Mouse (Mus musculus) embryonic facial prominence, embryonic 11.5 days (tissue): ENCODE data around the gene Grin2a. TPM values are rescaled to one million over a fixed set of nuclear protein-coding genes. Genes with fewer than 3 reads are reported as not detected.

Experiments
- ATAC-seq: fragments of 200-750 bp; cut with Nextera tagmentation; replicated peaks from 2 replicates; pipeline ENCODE4 v1.8.0; 2017; ENCODE audit warnings: low read depth; ENCODE audit not compliant: insufficient number of reproducible peaks, low FRiP score, low TSS enrichment
- DNase-seq: peaks from one replicate; pipeline ENCODE4 v3.0.0-alpha.2; 2015; ENCODE audit warnings: low spot score
- H3K27ac ChIP-seq: fragments of 300-500 bp; sonication (generic); replicated peaks from 2 replicates; pipeline ENCODE4 v1.5.1; 2014; ENCODE audit warnings: mild to moderate bottlenecking, low read depth, low read length, control low read depth
- H3K27me3 ChIP-seq: fragments of 300-500 bp; sonication (generic); 2 replicates; pipeline ENCODE4 v1.6.1; 2014; ENCODE audit warnings: mild to moderate bottlenecking, low read length, moderate library complexity, mixed read lengths; ENCODE audit not compliant: control insufficient read depth, insufficient read depth
- H3K36me3 ChIP-seq: fragments of 300-500 bp; sonication (generic); replicated peaks from 2 replicates; pipeline ENCODE4 v1.6.1; 2014; ENCODE audit warnings: low read depth, mild to moderate bottlenecking, low read length, moderate library complexity, mixed read lengths; ENCODE audit not compliant: control insufficient read depth, insufficient read depth
- H3K4me1 ChIP-seq: fragments of 300-500 bp; sonication (generic); 2 replicates; pipeline ENCODE4 v1.6.1; 2014; ENCODE audit warnings: low read length, mixed read lengths; ENCODE audit not compliant: control insufficient read depth, insufficient read depth
- H3K4me2 ChIP-seq: fragments of 300-500 bp; sonication (generic); 2 replicates; pipeline ENCODE4 v1.6.1; 2014; ENCODE audit warnings: low read depth, mild to moderate bottlenecking, control low read depth, low read length, moderate library complexity
- H3K4me3 ChIP-seq: fragments of 300-500 bp; sonication (generic); 2 replicates; pipeline ENCODE4 v1.5.1; 2014; ENCODE audit warnings: low read depth, low read length, control low read depth
- H3K9ac ChIP-seq: fragments of 300-500 bp; sonication (generic); replicated peaks from 2 replicates; pipeline ENCODE4 v1.6.1; 2014; ENCODE audit warnings: mild to moderate bottlenecking, control low read depth, low read length
- H3K9me3 ChIP-seq: fragments of 300-500 bp; sonication (generic); replicated peaks from 2 replicates; pipeline ENCODE4 v1.6.1; 2016; ENCODE audit warnings: mild to moderate bottlenecking, low read length, inconsistent platforms, mixed read lengths; ENCODE audit not compliant: control insufficient read depth
- WGBS: fragments of 180-500 bp; shearing (Covaris S2); extraction: QIAGEN DNeasy Blood & Tissue Kit; methylation state at CpG from one replicate; pipeline ENCODE4 v1.1.7; 2014; 5-methylcytosine and 5-hydroxymethylcytosine counted together
- polyA plus RNA-seq: library from polyadenylated mRNA; unstranded; fragments of >200 nt; fragmentation: Nextera tagmentation; extraction: Ambion mirVana; gene quantifications from 2 replicates; pipeline ENCODE4 v1.2.1, GENCODE M21; 2014

Gene Grin2a
- polyA plus RNA-seq, 1 experiment from 2014 or later = 0.22 TPM

GRCm38 (mm10) chr16:9571793-9572192, 423.6 kb downstream of the Grin2a start:
- no peak for ATAC-seq
- H3K4me3 ChIP-seq = no peak overlapping the region
- 61% methylated on average over 1 of the region's 1 CpGs for WGBS
- no peak overlapping the region for H3K27ac ChIP-seq
- H3K9me3 ChIP-seq = no peaks in the 10 kb centered on the region
- H3K36me3 ChIP-seq = no peaks in the 10 kb centered on the region
- no peaks in the 10 kb centered on the region for H3K4me1 ChIP-seq
- no peak overlapping the region for H3K4me2 ChIP-seq
- H3K27me3 ChIP-seq = no peaks in the 10 kb centered on the region
- no peak overlapping the region for H3K9ac ChIP-seq
- no peak for DNase-seq

DNA sequence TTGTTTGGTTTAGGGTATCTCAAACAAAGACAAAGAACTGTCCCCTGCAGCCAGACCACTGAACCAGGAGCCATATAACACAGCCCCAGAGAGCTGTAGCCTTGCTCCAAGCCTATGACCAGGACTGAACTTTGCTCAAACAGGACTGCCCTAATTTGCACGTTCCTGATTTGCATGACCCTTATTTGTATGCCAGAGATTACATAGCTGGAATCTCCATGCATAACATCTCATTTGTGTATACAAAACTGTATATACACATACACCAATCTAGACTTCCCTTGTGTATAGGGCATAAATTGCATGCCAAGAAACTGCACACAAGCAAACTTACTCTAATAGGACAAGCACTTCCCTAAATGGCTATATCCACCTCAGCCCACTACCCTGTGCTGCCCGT, 428.1 kb downstream of the Grin2a start:
- H3K36me3 ChIP-seq = no peaks in the 10 kb centered on the region
- 79% methylated on average over 2 of the region's 2 CpGs for WGBS
- ATAC-seq (no peak), DNase-seq (no peak)
- H3K27me3 ChIP-seq = no peaks in the 10 kb centered on the region
- H3K4me1 ChIP-seq = no peaks in the 10 kb centered on the region
- no peak overlapping the region for H3K4me2 ChIP-seq
- H3K27ac ChIP-seq = no peak overlapping the region
- no peaks in the 10 kb centered on the region for H3K9me3 ChIP-seq
- no peak overlapping the region for H3K9ac ChIP-seq
- no peak overlapping the region for H3K4me3 ChIP-seq

DNA sequence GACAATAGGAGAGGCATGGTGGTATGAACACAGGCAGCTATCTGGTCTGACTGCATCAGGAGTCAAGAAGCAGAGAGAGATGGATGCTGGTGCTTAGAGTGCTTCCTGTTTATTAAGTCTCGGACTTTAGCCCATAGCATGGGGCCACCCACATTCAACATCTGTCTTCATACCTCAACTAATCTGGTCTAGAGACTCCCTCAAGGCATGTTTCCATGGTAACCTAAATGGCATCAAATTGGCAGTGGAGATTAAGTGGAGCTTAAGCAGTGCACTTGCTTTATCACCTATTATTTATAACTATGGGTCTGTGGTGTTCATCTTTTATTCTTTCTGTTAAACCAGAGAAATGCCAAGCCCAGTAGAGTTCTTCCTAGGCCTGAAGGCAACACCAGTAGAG, 433.5 kb downstream of the Grin2a start:
- no peak overlapping the region for H3K4me2 ChIP-seq
- no peak overlapping the region for H3K4me3 ChIP-seq
- WGBS = 29% methylated on average over 1 of the region's 1 CpGs
- H3K4me1 ChIP-seq = no peaks in the 10 kb centered on the region
- no peak overlapping the region for H3K9ac ChIP-seq
- no peaks in the 10 kb centered on the region for H3K36me3 ChIP-seq
- no peaks in the 10 kb centered on the region for H3K27me3 ChIP-seq
- DNase-seq (no peak), ATAC-seq (no peak)
- no peaks in the 10 kb centered on the region for H3K9me3 ChIP-seq
- no peak overlapping the region for H3K27ac ChIP-seq

DNA sequence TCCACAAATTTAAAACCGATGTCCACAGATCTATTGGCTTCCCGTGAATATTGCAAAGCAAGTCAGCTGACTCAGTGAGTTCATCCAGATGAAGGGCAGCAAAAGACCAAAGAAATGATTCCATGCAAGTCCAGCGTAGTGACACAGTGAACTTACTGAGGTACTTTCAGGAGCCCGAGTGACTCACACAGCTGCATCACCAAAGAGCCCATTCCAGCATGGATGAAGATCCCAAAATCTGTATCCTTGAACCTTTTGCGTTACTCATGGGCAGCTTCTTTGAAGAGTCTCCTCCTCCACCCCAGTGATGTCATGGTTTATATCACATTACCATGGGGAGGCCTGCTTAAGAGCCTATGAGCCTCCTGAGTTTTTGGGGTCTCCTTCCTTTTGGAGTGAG, 460.2 kb downstream of the Grin2a start:
- no peaks in the 10 kb centered on the region for H3K36me3 ChIP-seq
- H3K9ac ChIP-seq = no peak overlapping the region
- H3K27me3 ChIP-seq = no peaks in the 10 kb centered on the region
- no peak overlapping the region for H3K4me2 ChIP-seq
- DNase-seq (no peak), ATAC-seq (no peak)
- H3K4me1 ChIP-seq = no peaks in the 10 kb centered on the region
- H3K9me3 ChIP-seq = no peaks in the 10 kb centered on the region
- WGBS = 86% methylated on average over 5 of the region's 5 CpGs
- H3K27ac ChIP-seq = no peak overlapping the region
- no peak overlapping the region for H3K4me3 ChIP-seq

DNA sequence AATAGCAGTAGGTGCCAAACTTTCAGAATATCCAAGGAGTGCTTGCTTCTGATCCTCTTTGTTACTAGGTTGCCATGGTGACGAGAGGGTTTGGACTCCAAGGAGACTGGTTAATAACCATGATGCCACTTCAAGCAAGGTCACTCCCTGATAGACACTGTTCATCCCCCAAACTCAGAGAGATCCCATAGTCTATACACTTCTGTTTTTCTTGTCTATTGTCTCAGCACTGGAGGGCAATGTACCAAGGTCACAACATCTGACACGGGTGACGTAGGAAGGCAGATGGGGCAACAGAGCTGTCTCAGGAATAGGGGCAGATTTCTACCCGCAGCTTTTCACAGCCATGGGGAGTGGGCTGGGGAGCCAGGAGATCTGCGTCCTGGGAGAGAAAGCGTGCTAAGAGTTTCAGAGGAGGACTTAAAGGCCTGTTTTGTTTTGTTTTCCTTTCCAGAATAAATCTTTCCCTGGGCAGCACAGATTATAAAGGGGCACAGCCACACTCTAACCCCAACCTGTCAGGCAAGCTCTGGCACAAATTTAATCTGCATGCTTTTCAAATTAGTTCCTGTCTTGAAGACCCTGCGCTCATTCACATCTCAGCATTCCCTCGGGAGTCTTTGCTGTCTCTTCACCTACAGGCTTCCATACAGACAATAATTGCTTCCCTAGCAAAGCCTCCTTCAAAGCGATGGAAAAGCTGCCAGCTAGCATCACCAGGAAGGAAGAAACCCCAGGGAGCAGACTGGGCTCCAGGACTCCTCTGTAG, 461.6 kb downstream of the Grin2a start:
- no peak overlapping the region for H3K4me3 ChIP-seq
- no peaks in the 10 kb centered on the region for H3K27me3 ChIP-seq
- H3K27ac ChIP-seq = no peak overlapping the region

DNA sequence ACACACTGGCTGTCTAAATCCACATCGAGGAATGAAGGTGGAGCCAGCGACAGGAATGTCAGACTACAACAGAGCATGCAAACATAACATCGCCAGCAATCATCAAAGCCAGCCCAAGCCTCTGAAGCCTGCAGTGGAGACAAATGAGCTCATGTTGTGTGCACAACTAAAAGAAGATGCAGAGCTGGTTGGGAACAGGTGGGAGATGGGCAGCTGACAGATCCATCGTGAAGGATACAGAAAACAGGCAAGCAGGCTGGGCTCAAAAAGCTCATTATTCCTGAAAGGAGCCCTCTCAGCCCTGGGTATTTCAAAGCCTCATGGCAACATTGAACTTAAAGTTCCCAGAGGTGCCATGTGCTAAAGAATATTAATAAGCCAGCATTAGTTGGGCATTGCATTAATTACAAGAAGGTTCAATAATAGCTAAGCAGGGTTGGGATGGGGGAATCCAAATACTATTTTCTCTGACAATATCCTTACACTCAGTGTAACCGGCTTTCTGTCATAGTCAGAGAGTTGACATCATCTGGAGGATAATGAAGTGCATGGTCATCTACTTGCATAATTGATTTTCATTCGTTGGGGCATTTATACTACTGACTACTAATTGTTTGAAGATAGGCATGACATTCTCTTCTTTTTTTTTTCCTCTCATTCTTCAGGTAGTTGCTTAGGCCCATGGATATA, 462.4 kb downstream of the Grin2a start:
- no peaks in the 10 kb centered on the region for H3K9me3 ChIP-seq
- H3K4me2 ChIP-seq = no peak overlapping the region
- 82% methylated on average over 6 of the region's 6 CpGs for WGBS
- H3K27me3 ChIP-seq = no peaks in the 10 kb centered on the region
- no peak for DNase-seq
- no peaks in the 10 kb centered on the region for H3K36me3 ChIP-seq
- H3K4me1 ChIP-seq = no peaks in the 10 kb centered on the region
- no peak overlapping the region for H3K9ac ChIP-seq
- no peak for ATAC-seq
- H3K4me3 ChIP-seq = no peak overlapping the region
- H3K27ac ChIP-seq = no peak overlapping the region

More for the DNA sequence above, 461.6 kb downstream of the Grin2a start:
- H3K4me1 ChIP-seq = no peaks in the 10 kb centered on the region
- WGBS = 35% methylated on average over 9 of the region's 9 CpGs
- no peak overlapping the region for H3K4me2 ChIP-seq
- DNase-seq = peak; percentile 17
- H3K36me3 ChIP-seq = no peaks in the 10 kb centered on the region
- no peaks in the 10 kb centered on the region for H3K9me3 ChIP-seq
- 0 out of 2 replicates have a peak, but pooled peaks have one; percentile 34 for ATAC-seq
- no peak overlapping the region for H3K9ac ChIP-seq

- Histone ChIP-seq H3K4me3 (no peak overlapping the region), H3K27ac (no peak overlapping the region), H3K4me1 (no peaks in the 10 kb centered on the region), H3K36me3 (no peaks in the 10 kb centered on the region), H3K9ac (no peak overlapping the region), H3K4me2 (no peak overlapping the region), H3K27me3 (no peaks in the 10 kb centered on the region), H3K9me3 (no peaks in the 10 kb centered on the region)
- ATAC-seq (no peak), DNase-seq (no peak)
- 82% methylated on average over 5 of the region's 5 CpGs for WGBS
These were observed 468.1 kb downstream of the Grin2a start for GRCm38 (mm10) chr16:9527214-9527613.

GRCm38 (mm10) chr16:9523314-9523713, 472.0 kb downstream of the Grin2a start:
- no peak overlapping the region for H3K27ac ChIP-seq
- H3K4me1 ChIP-seq = no peaks in the 10 kb centered on the region
- no peak overlapping the region for H3K4me2 ChIP-seq
- no peaks in the 10 kb centered on the region for H3K36me3 ChIP-seq
- no peak for ATAC-seq
- H3K9me3 ChIP-seq = no peaks in the 10 kb centered on the region
- H3K4me3 ChIP-seq = no peak overlapping the region
- no peak overlapping the region for H3K9ac ChIP-seq
- no peak for DNase-seq
- H3K27me3 ChIP-seq = no peaks in the 10 kb centered on the region
